Mouse (Mus musculus) small intestine, adult 2 months (tissue): ENCODE results near the gene Fam120c. TPM values are rescaled to one million over a fixed set of nuclear protein-coding genes. Genes with fewer than 3 reads are reported as not detected.

ENCODE experiments used
- H3K27ac ChIP-seq: fragments of 200-500 bp; 2 replicates; pipeline ENCODE4 v1.5.1; 2012; ENCODE audit warnings: low read depth, low read length, control low read depth, inconsistent platforms; ENCODE audit not compliant: insufficient read depth
- H3K27me3 ChIP-seq: fragments of 200-500 bp; 2 replicates; pipeline ENCODE4 v1.6.1; 2012; ENCODE audit warnings: mild to moderate bottlenecking, moderate library complexity, low read length, inconsistent platforms; ENCODE audit not compliant: control insufficient read depth, insufficient read depth
- H3K36me3 ChIP-seq: fragments of 200-500 bp; 2 replicates; pipeline ENCODE4 v1.6.1; 2012; ENCODE audit warnings: mild to moderate bottlenecking, low read length, control low read depth, inconsistent platforms; ENCODE audit not compliant: control insufficient read depth, insufficient read depth
- H3K4me1 ChIP-seq: fragments of 200-500 bp; 2 replicates; pipeline ENCODE4 v1.6.1; 2012; ENCODE audit warnings: low read length, inconsistent platforms, mixed read lengths; ENCODE audit not compliant: control insufficient read depth, insufficient read depth, insufficient read length
- H3K4me3 ChIP-seq: fragments of 200-500 bp; 2 replicates; pipeline ENCODE4 v1.5.1; 2012; ENCODE audit warnings: low read depth, mild to moderate bottlenecking, control low read depth, inconsistent platforms, low read length, moderate library complexity
- CTCF ChIP-seq: fragments of 200-500 bp; IDR thresholded peaks from 2 replicates; pipeline ENCODE4 v1.5.1; 2012; ENCODE audit warnings: low read depth, mild to moderate bottlenecking, control low read depth, inconsistent platforms, low read length, moderate library complexity, mixed read lengths; ENCODE audit not compliant: insufficient replicate concordance, insufficient read length; ENCODE audit errors: extremely low read depth
- POLR2A ChIP-seq: fragments of 200-500 bp; IDR thresholded peaks from 2 replicates; pipeline ENCODE4 v1.6.1; 2012; ENCODE audit warnings: low read depth, mild to moderate bottlenecking, control low read depth, inconsistent platforms, low read length, moderate library complexity
- WGBS: fragments of 180-500 bp; shearing (Covaris S2); methylation state at CpG from one replicate; pipeline ENCODE4 v1.1.7; 2018; 5-methylcytosine and 5-hydroxymethylcytosine counted together
- polyA plus RNA-seq: library from polyadenylated mRNA; depleted of rRNA; stranded (reverse); fragments of >200 nt; gene quantifications from 2 replicates; pipeline ENCODE4 v1.2.3, GENCODE M21; 2012; rRNA removed

The Fam120c gene
- polyA plus RNA-seq, 1 experiment, result 1.6 TPM

DNA sequence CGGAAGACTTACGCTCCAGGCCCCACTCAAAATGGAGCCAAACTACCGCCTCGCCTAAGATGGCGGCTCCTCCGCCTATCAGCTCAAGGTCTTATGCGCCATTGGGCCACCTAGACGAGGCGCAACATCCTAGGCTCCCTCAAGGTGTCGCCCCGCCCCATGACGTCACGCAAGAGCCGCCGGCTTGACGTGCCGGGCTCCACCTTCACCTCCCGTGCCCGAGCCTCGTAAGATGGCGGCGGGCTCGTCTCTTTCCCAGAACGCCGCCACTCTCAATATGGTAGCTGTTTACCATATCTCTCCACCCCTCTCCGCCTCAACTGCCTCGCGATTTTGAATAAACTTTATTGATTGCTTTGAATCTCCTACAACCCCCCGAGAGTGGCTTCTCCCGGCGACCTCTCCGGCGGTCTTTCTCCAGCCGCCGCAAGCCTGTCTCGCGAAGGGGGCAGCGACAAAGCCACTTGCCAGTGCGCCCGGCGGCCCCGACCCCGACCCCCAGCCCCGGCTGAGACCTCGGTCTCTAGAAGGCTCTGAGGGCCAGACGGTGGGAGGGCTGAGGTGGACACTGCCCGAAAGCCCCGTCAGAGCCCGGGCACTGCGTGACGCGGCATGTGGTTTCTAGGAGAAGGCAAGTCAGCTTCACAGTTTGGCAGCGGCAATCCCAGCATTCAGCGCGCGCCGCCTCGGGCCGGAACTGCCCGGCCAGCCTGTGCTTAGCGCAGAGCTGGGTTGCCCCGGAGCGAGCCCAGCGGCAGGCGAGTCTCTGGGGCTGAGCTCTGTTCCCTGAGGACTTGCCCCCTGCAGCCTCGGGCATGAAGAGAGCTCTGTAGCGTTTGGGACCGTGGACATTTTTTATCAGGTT lies 176.7 kb downstream of the Fam120c start, which contains the start of gene Phf8:
Gene Phf8 (plus strand): TSS at position 215 of the 865 bp plus-strand sequence.
- 12% methylated on average over 68 of the region's 68 CpGs for WGBS
- Histone ChIP-seq H3K4me3 (peak within 1 kb of the TSS; percentile 94), H3K4me1 (peaks cover 4% of the 10 kb centered on the region; the same call in 1 of the 2 replicates), H3K36me3 (peaks cover 2% of the 10 kb centered on the region; the same call in 1 of the 2 replicates), H3K27me3 (no peaks in the 10 kb centered on the region), H3K27ac (peak within 1 kb of the TSS; percentile 88)
- TF ChIP-seq CTCF, result no peak
- peak; percentile 71 for TF ChIP-seq POLR2A

Other genes with a start within 250 kb of the Fam120c start
- gene Tsr2, start 247.6 kb upstream of the Fam120c start, polyA plus RNA-seq, result 0.46 and 0.98 TPM in 2 replicates
- 0.01 TPM in 1 of 2 replicates, not detected in the other for gene Wnk3, start 146.1 kb upstream of the Fam120c start, polyA plus RNA-seq
- 2.8 and 5.2 TPM in 2 replicates for gene Phf8, start 176.5 kb downstream of the Fam120c start, polyA plus RNA-seq